Mouse (Mus musculus): ENCODE measurements around the gene Cyp2j6.

GRCm38 (mm10) chr4:96510083-96510482 lies 43.4 kb downstream of the Cyp2j6 start:
- TF ChIP-seq POLR2A (IDR thresholded peaks at IDR 0.05; ENCODE audit: control insufficient read depth, extremely low read depth, insufficient read depth, low read length, poor library complexity): no peak
- no peak for TF ChIP-seq CTCF (IDR thresholded peaks at IDR 0.05; ENCODE audit: borderline replicate concordance, control insufficient read depth, extremely low read depth, insufficient read depth, low read length, poor library complexity)

Measured in thymus, adult 2 months (tissue).